Mouse (Mus musculus) intestine, embryonic 14.5 days (tissue): ENCODE results near the gene Aqp1. TPM values are rescaled to one million over a fixed set of nuclear protein-coding genes. Genes with fewer than 3 reads are reported as not detected.

Experiments used
- ATAC-seq: fragments of 200-750 bp; cut with Nextera tagmentation; replicated peaks from 2 replicates; pipeline ENCODE4 v1.8.0; 2017; ENCODE audit warnings: low read depth, moderate number of reproducible peaks, moderate TSS enrichment, moderate library complexity; ENCODE audit not compliant: low FRiP score, low TSS enrichment
- DNase-seq: peaks from one replicate; pipeline ENCODE4 v3.0.0-alpha.2; 2018; ENCODE audit warnings: low spot score
- H3K27ac ChIP-seq: fragments of 300-500 bp; sonication (generic); 2 replicates; pipeline ENCODE4 v1.5.1; 2014; ENCODE audit warnings: low read depth, mild to moderate bottlenecking, control low read depth
- H3K27me3 ChIP-seq: fragments of 300-500 bp; sonication (generic); replicated peaks from 2 replicates; pipeline ENCODE4 v1.6.1; 2014; ENCODE audit warnings: low read length, control low read depth; ENCODE audit not compliant: control insufficient read depth, insufficient read depth
- H3K36me3 ChIP-seq: fragments of 300-500 bp; sonication (generic); 2 replicates; pipeline ENCODE4 v1.6.1; 2014; ENCODE audit warnings: low read length, control low read depth; ENCODE audit not compliant: control insufficient read depth, insufficient read depth
- H3K4me1 ChIP-seq: fragments of 300-500 bp; sonication (generic); replicated peaks from 2 replicates; pipeline ENCODE4 v1.6.1; 2014; ENCODE audit warnings: low read length, control low read depth, mixed read lengths; ENCODE audit not compliant: control insufficient read depth, insufficient read depth
- H3K4me2 ChIP-seq: fragments of 300-500 bp; sonication (generic); 2 replicates; pipeline ENCODE4 v1.6.1; 2014; ENCODE audit warnings: low read length
- H3K4me3 ChIP-seq: fragments of 300-500 bp; sonication (generic); 2 replicates; pipeline ENCODE4 v1.5.1; 2014; ENCODE audit warnings: low read depth, low read length, control low read depth, mixed read lengths
- H3K9ac ChIP-seq: fragments of 300-500 bp; sonication (generic); 2 replicates; pipeline ENCODE4 v1.6.1; 2014; ENCODE audit warnings: mild to moderate bottlenecking, low read length
- H3K9me3 ChIP-seq: fragments of 300-500 bp; sonication (generic); 2 replicates; pipeline ENCODE4 v1.6.1; 2016; ENCODE audit warnings: low read length, control low read depth; ENCODE audit not compliant: control insufficient read depth
- WGBS: fragments of 180-500 bp; shearing (Covaris S2); extraction: QIAGEN DNeasy Blood & Tissue Kit; methylation state at CpG from one replicate; pipeline ENCODE4 v1.1.7; 2014; 5-methylcytosine and 5-hydroxymethylcytosine counted together
- polyA plus RNA-seq: library from polyadenylated mRNA; unstranded; fragments of >200 nt; fragmentation: Nextera tagmentation; extraction: Ambion mirVana; gene quantifications from 2 replicates; pipeline ENCODE4 v1.2.1, GENCODE M21; 2014

Gene Aqp1
- polyA plus RNA-seq, 1 experiment from 2014 or later, result 2.2 TPM

DNA sequence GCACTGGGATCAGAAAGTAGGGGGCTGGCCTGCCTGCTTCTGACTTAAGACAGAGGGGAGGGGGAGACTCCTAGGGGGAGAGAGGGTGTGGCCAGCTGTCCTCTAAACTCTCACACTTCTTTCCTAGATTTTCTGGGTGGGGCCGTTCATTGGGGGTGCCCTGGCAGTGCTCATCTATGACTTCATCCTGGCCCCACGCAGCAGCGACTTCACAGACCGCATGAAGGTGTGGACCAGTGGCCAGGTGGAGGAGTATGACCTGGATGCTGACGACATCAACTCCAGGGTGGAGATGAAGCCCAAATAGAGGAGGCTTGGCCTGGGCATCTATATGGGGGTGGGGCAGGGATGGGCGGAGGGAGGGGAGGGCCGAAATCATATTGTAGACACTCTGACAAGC is 10.3 kb downstream of the Aqp1 start:
- Histone ChIP-seq H3K9ac (no peak overlapping the region), H3K27me3 (no peaks in the 10 kb centered on the region), H3K4me3 (no peak overlapping the region), H3K4me2 (no peak overlapping the region), H3K27ac (no peak overlapping the region), H3K4me1 (peaks cover 8% of the 10 kb centered on the region), H3K9me3 (peaks cover 6% of the 10 kb centered on the region; the same call in 1 of the 2 replicates), H3K36me3 (no peaks in the 10 kb centered on the region)
- DNase-seq (no peak), ATAC-seq (no peak)
- 89% methylated on average over 7 of the region's 7 CpGs for WGBS

DNA sequence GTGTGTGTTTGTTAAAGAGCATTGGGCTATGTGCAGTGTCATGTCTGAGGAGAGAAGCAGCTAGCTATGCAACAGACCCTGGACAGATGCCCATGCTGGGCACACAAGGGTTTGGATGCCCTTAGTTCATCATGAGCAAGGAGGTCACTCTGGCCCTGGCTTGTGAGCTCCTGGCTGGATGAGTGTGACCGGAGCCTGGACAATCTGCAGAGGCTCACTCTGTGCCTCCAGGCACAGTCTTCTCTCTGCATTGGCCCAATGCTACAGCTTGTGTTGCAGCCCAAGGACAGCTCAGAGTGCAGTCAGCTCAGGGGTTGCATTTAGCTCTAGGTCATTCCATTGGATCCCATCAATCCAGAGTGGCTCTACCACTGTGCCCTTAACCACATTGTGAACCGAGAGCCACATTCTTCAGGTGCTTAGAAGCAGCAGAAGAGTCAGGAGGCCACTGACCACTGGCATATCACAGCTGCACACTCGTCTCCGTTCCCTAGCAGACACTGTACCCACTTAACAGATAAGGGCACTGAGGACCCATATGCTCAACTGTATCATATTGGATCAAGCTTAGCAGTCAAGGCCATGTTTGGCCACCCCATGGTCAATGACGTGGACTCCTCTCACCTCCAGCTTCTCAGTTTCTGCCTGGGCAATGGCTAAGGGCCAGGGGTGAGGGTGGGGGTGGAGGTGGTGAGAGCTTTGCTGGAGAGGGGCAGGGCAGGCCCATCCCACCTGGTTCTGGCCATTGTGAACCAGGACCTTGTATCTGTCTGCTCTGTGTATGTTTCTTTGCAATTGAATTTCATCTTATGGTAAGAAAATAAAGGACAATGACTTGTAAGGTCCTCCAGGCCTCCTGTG is 11.7 kb downstream of the Aqp1 start:
- DNase-seq (no peak), ATAC-seq (no peak)
- no peak overlapping the region for H3K4me3 ChIP-seq
- H3K9me3 ChIP-seq, result peaks cover 6% of the 10 kb centered on the region; the same call in 1 of the 2 replicates
- H3K27ac ChIP-seq, result no peak overlapping the region
- 88% methylated on average over 5 of the region's 5 CpGs for WGBS
- H3K9ac ChIP-seq, result no peak overlapping the region
- H3K4me2 ChIP-seq, result no peak overlapping the region
- H3K27me3 ChIP-seq, result no peaks in the 10 kb centered on the region
- H3K36me3 ChIP-seq, result no peaks in the 10 kb centered on the region
- no peaks in the 10 kb centered on the region for H3K4me1 ChIP-seq

DNA sequence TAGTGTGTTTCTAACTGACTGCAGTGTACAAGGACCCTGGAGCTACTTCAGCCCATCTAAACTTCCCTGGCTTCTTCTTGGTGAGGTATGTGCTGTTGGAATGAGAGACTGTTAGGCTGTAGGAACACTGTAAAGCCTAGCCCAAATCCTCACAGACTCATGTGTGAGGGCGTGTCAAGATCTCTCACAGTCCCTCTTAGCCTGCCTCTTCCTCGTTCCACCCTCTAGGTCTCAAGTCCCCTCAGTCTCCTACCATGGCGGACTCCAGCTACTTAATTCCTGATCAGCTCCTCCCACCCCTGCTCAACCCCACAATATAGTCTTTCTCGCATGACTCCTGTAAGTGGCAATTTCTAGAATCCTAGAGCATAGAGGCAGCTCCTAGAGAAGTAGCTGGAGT is 13.0 kb downstream of the Aqp1 start:
- H3K9ac ChIP-seq, result no peak overlapping the region
- WGBS, result 83% methylated on average over 4 of the region's 4 CpGs

DNA sequence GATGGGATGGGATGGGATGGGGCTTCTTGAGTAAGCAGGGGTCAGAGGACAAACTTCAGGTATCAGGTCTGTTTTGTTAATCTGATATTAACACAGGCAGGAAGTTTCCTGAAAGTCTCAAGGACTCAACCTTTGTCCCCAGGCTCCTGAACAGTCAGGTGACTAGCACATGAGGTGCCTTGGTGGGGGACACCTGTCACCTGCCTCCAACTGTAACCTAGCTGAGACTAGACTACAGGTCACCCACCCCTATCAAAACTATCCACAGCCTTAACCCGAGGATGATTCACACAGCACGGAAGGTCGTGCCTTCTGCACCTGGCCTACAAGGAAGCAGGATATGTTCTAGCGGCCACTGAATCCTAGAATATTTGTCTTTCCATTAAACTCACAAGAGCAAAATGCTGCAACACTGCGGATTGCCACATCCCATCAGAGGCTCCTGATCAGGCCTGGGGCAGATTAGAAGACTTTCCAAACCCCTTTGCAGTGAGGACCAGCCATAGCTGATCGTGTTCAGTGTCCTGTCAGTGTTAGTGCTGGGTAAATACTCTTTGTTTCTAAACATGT is 14.2 kb downstream of the Aqp1 start:
- no peaks in the 10 kb centered on the region for H3K27me3 ChIP-seq
- no peak for ATAC-seq
- H3K4me2 ChIP-seq, result no peak overlapping the region
- H3K9ac ChIP-seq, result no peak overlapping the region
- peaks cover 6% of the 10 kb centered on the region; the same call in 1 of the 2 replicates for H3K9me3 ChIP-seq
- 92% methylated on average over 6 of the region's 6 CpGs for WGBS
- no peak overlapping the region for H3K27ac ChIP-seq
- H3K4me3 ChIP-seq, result no peak overlapping the region
- no peaks in the 10 kb centered on the region for H3K36me3 ChIP-seq
- DNase-seq, result no peak
- H3K4me1 ChIP-seq, result no peaks in the 10 kb centered on the region

More for the DNA sequence above, 13.0 kb downstream of the Aqp1 start:
- Histone ChIP-seq H3K4me1 (no peaks in the 10 kb centered on the region), H3K4me2 (no peak overlapping the region), H3K9me3 (peaks cover 6% of the 10 kb centered on the region; the same call in 1 of the 2 replicates), H3K27me3 (no peaks in the 10 kb centered on the region), H3K4me3 (no peak overlapping the region), H3K36me3 (no peaks in the 10 kb centered on the region), H3K27ac (no peak overlapping the region)
- ATAC-seq (no peak), DNase-seq (no peak)

DNA sequence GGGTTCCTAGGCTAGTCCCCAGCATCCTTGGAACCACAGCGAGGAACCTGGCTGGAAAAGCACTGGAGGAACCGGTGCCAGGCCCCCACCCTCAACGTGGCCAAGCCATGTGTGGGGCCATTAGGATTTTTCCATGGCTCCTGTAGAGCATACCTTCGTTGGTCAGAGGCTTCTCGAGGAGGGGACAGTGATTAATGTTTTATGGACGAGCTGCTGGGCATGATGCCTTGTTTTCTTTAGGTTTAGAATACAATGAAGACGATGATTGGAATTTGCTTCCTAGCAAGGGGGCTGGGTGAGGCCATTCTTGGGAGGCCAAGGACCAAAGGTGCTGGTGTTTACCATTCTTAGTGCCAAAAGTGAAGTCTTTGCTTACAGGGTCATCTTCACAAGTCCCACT is 15.5 kb downstream of the Aqp1 start:
- Histone ChIP-seq H3K4me1 (peaks cover 4% of the 10 kb centered on the region; the same call in 1 of the 2 replicates), H3K27ac (no peak overlapping the region), H3K9ac (no peak overlapping the region), H3K27me3 (no peaks in the 10 kb centered on the region), H3K36me3 (no peaks in the 10 kb centered on the region), H3K4me3 (no peak overlapping the region), H3K4me2 (no peak overlapping the region), H3K9me3 (peaks cover 6% of the 10 kb centered on the region; the same call in 1 of the 2 replicates)
- ATAC-seq (no peak), DNase-seq (no peak)
- WGBS, result 66% methylated on average over 7 of the region's 7 CpGs

DNA sequence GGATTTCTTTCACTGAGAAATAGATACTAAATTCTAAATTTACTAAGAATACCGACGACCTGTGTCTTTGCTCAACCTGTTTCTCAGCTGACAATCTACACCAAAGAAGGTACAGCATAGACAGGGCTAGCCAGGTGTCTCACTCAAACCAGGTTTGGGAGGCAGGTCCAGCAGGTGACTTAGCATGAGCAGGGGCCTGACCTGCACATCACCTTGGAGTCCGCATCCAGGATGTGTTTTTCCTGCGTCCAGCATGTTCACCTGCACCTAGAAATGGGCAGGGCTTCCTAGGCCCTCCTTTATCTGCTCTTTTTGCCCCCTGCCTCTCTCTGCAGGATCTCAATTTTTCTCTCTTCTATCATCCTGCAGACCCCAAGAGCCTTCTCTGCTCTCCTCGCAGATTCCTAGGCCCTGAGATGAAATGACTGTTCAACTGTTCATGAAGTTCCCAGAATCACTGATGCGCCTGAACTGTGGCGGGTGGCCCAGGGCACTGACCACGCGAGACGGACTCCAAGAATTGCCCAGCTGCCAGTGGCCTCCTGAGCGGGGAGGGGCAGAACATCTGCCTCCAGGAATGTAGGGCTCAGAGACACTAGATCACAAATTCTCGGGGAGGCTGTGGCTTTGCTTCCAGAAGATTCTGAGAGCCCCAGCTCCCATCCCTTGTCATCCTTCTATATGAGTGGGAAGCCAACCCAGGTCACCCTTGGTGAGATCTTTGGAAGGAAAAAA is 17.6 kb downstream of the Aqp1 start:
- H3K36me3 ChIP-seq, result no peaks in the 10 kb centered on the region
- ATAC-seq (no peak), DNase-seq (no peak)
- H3K4me2 ChIP-seq, result no peak overlapping the region
- 85% methylated on average over 12 of the region's 12 CpGs for WGBS
- no peak overlapping the region for H3K27ac ChIP-seq
- H3K27me3 ChIP-seq, result no peaks in the 10 kb centered on the region
- peaks cover 7% of the 10 kb centered on the region; the same call in 1 of the 2 replicates for H3K4me1 ChIP-seq
- H3K9ac ChIP-seq, result no peak overlapping the region
- H3K9me3 ChIP-seq, result peaks cover 6% of the 10 kb centered on the region; the same call in 1 of the 2 replicates
- no peak overlapping the region for H3K4me3 ChIP-seq

DNA sequence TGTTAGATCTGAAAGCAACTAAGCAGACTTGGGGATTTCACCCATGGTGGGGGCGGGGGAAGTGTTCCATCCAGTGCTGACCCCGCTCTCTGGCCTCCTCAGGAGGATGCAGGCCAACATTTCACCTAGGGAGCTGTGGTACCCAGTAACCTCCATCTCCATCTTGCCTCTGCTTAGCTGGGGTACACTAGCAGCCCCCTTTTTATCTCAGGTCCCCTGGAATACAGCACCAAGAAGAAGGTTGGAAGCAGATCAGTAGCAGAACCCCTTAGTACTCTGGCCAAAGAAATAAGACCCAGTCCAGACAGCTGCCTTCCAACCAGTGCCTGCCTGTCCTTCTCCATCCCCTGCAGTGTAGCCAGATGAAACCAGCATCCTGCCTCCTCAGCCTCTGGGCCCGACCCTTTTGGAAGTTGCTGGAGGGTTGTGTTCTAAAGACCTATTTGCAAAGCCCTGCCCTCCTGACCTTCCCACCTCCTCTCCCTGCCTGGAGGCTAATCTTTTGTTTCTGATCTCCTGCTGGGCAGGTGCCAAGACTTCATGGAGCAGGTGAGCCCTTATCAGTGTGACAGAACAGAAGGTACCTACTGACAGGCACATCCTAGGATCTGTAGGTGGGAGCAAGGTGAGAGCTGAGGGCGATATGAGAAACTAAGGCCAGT is 18.4 kb downstream of the Aqp1 start:
- peaks cover 6% of the 10 kb centered on the region; the same call in 1 of the 2 replicates for H3K9me3 ChIP-seq
- H3K36me3 ChIP-seq, result no peaks in the 10 kb centered on the region
- H3K9ac ChIP-seq, result no peak overlapping the region
- H3K27ac ChIP-seq, result no peak overlapping the region
- no peak overlapping the region for H3K4me3 ChIP-seq
- H3K4me2 ChIP-seq, result no peak overlapping the region
- no peaks in the 10 kb centered on the region for H3K27me3 ChIP-seq
- H3K4me1 ChIP-seq, result peaks cover 7% of the 10 kb centered on the region; the same call in 1 of the 2 replicates
- 70% methylated on average over 4 of the region's 4 CpGs for WGBS
- ATAC-seq (no peak), DNase-seq (no peak)

DNA sequence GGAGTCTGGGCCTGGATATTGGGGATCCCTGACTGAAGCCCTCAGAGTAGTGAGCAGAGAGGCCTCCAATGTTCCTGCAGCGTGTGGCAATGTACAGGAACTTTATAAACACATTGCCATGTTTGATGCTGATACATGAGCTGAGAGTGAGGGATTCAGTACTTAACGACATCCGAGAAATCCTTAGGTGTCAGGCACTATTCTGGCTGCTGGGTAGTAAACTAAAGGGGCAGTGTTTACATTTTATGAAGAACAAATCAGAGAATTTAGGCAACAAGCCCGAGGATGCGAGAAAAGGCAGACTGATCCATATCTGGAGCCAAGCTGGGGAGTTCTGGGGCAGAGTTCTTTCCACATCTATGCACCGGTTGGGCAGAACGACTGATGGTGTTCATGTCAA is 19.3 kb downstream of the Aqp1 start:
- Histone ChIP-seq H3K9ac (no peak overlapping the region), H3K27me3 (no peaks in the 10 kb centered on the region), H3K27ac (no peak overlapping the region), H3K36me3 (no peaks in the 10 kb centered on the region), H3K9me3 (no peaks in the 10 kb centered on the region), H3K4me3 (no peak overlapping the region), H3K4me1 (peaks cover 7% of the 10 kb centered on the region; the same call in 1 of the 2 replicates), H3K4me2 (no peak overlapping the region)
- ATAC-seq (no peak), DNase-seq (no peak)
- WGBS, result 53% methylated on average over 7 of the region's 7 CpGs
